Mouse (Mus musculus): ENCODE results near the gene 9130019O22Rik.

GRCm38 (mm10) chr7:127333240-127333639 lies 53.7 kb downstream of the 9130019O22Rik start:
- TF ChIP-seq POLR2A (IDR thresholded peaks at IDR 0.05; ENCODE audit: control insufficient read depth, extremely low read depth, insufficient read depth, low read length, poor library complexity) (no peak), CTCF (IDR thresholded peaks at IDR 0.05; ENCODE audit: borderline replicate concordance, control insufficient read depth, extremely low read depth, insufficient read depth, low read length, poor library complexity) (no peak)
